Mouse (Mus musculus) ES-E14 (cell line): ENCODE measurements at regions not wholly inside any gene's neighbourhood (a gene's known extent, or its start where the extent isn't known, plus 50 kb on each side); places are given as distances from the start of the nearest gene placed in this dataset.

Source experiments
- HCFC1 ChIP-seq: IDR thresholded peaks from 2 replicates; pipeline ENCODE4 v1.6.1; 2012; ENCODE audit warnings: low read length, inconsistent platforms, borderline replicate concordance; ENCODE audit not compliant: insufficient read depth
- ZC3H11A ChIP-seq: IDR thresholded peaks from 2 replicates; pipeline ENCODE4 v1.6.1; 2012; ENCODE audit warnings: low read depth, mild to moderate bottlenecking, inconsistent platforms, low read length, borderline replicate concordance

DNA sequence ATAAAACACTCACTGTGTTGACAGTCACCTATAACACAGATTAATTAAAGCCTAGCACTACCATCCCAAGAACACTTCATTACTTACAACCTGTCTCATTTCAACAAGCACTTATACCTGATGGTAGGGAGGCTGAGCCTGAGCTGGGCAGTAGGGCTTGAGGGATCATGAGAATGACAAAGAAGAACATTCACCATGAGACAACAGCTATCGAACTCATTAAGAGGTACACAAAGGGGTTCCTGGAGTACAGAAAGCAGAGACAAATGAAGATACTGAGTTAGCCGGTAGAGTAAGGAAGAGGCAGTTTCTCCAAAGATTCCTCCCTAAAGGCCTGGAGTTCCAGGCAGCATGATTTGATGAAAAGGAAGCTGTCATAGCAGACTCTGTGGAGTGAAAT is 136.0 kb upstream of the Nampt start:
- no peak for TF ChIP-seq ZC3H11A
- TF ChIP-seq HCFC1: no peak
